Mouse (Mus musculus): ENCODE measurements at regions not wholly inside any gene's neighbourhood (a gene's known extent, or its start where the extent isn't known, plus 50 kb on each side); places are given as distances from the start of the nearest gene placed in this dataset.

DNA sequence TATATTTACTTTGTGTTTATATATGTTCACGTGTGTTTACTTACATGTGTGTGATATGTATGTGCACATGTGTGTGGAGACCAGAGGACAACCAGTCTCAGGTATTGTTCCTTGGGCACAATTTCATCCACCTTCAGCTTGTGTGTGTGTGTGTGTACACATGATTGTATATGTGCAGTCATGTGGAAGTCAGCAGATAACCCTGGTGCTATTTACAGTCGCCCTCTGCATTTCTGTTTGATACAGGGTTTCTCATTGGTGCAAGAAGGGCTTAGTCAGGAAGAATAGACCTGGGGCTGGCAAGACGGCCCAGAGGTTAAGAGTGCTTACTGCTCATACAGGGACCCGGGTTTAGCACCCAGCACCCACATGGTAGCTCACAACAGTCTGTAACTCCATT lies 88.5 kb upstream of the Pgrmc2 start:
- WGBS, result 89% methylated on average over 4 of the region's 4 CpGs
- H3K27me3 ChIP-seq (ENCODE audit: insufficient read depth, low read length), result no peaks in the 10 kb centered on the region
- TF ChIP-seq CTCF (IDR thresholded peaks at IDR 0.05; ENCODE audit: low read depth), result no peak
- ATAC-seq (replicated peaks; ENCODE audit: low FRiP score, low read depth) (no peak), DNase-seq (ENCODE audit: low spot score) (no peak)
- H3K36me3 ChIP-seq (ENCODE audit: insufficient read depth, low read length), result no peaks in the 10 kb centered on the region
- no peak overlapping the region for H3K4me2 ChIP-seq (ENCODE audit: low read length)
- no peak overlapping the region for H3K9ac ChIP-seq (ENCODE audit: low read depth, low read length)
- no peaks in the 10 kb centered on the region for H3K9me3 ChIP-seq (replicated peaks; ENCODE audit: low read length)
- H3K4me1 ChIP-seq (replicated peaks; ENCODE audit: insufficient read depth, low read length), result 0 out of 2 replicates have a peak, but pooled peaks cover 5% of the 10 kb centered on the region
- no peak overlapping the region for H3K4me3 ChIP-seq (replicated peaks; ENCODE audit: low read depth, low read length)
- no peak overlapping the region for H3K27ac ChIP-seq

DNA sequence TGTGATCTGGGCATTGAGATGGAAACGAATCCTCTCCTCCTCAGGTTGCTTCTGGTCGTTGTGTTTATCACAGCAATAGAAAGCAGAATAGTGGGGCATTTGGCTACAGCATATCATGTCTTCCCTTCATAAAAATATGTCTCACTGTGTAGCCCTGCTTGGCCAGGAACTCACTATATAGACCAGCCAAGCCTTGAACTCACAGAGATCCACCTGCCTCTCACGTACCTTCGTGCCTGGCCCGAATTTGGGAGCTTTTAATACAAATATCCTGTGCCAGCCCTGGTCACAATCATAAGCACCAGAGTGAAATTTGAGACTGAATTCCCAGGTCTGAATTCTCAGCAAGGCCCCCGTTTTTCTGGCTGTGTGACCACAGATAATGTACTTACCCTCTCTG lies 87.7 kb upstream of the Pgrmc2 start:
- ATAC-seq (replicated peaks; ENCODE audit: low FRiP score, low read depth) (no peak), DNase-seq (ENCODE audit: low spot score) (no peak)
- Histone ChIP-seq H3K9ac (ENCODE audit: low read depth, low read length) (no peak overlapping the region), H3K36me3 (ENCODE audit: insufficient read depth, low read length) (no peaks in the 10 kb centered on the region), H3K27me3 (ENCODE audit: insufficient read depth, low read length) (no peaks in the 10 kb centered on the region), H3K4me1 (replicated peaks; ENCODE audit: insufficient read depth, low read length) (0 out of 2 replicates have a peak, but pooled peaks cover 5% of the 10 kb centered on the region), H3K9me3 (replicated peaks; ENCODE audit: low read length) (no peaks in the 10 kb centered on the region), H3K4me3 (replicated peaks; ENCODE audit: low read depth, low read length) (no peak overlapping the region), H3K27ac (no peak overlapping the region), H3K4me2 (ENCODE audit: low read length) (no peak overlapping the region)
- 65% methylated on average over 6 of the region's 6 CpGs for WGBS
- no peak for TF ChIP-seq CTCF (IDR thresholded peaks at IDR 0.05; ENCODE audit: low read depth)

DNA sequence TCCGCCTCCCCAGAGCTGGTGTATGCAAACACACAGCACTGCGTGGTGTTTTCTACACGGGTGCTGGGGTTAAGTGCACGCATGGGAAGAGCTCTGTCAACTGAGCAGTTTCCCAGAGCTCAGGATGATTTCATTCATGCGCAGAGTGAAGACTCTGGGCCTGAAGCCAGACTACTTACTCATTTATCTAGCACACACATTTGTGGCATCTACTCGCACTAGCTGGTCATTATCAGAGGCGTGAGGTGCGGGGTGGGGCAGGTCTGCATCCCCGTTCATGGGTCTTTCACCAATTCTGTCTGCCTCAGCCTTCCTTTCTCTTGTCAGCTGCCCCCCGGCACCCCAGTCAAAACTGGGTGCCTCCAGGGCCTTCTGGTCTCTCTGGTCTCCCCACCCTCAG lies 86.6 kb upstream of the Pgrmc2 start:
- ATAC-seq (replicated peaks; ENCODE audit: low FRiP score, low read depth), result no peak
- H3K27me3 ChIP-seq (ENCODE audit: insufficient read depth, low read length), result no peaks in the 10 kb centered on the region
- DNase-seq (ENCODE audit: low spot score), result no peak
- H3K4me1 ChIP-seq (replicated peaks; ENCODE audit: insufficient read depth, low read length), result 0 out of 2 replicates have a peak, but pooled peaks cover 5% of the 10 kb centered on the region
- no peak overlapping the region for H3K27ac ChIP-seq
- H3K9me3 ChIP-seq (replicated peaks; ENCODE audit: low read length), result no peaks in the 10 kb centered on the region
- no peaks in the 10 kb centered on the region for H3K36me3 ChIP-seq (ENCODE audit: insufficient read depth, low read length)
- no peak overlapping the region for H3K4me2 ChIP-seq (ENCODE audit: low read length)
- no peak for TF ChIP-seq CTCF (IDR thresholded peaks at IDR 0.05; ENCODE audit: low read depth)
- H3K9ac ChIP-seq (ENCODE audit: low read depth, low read length), result no peak overlapping the region
- no peak overlapping the region for H3K4me3 ChIP-seq (replicated peaks; ENCODE audit: low read depth, low read length)
- WGBS, result 81% methylated on average over 10 of the region's 10 CpGs

DNA sequence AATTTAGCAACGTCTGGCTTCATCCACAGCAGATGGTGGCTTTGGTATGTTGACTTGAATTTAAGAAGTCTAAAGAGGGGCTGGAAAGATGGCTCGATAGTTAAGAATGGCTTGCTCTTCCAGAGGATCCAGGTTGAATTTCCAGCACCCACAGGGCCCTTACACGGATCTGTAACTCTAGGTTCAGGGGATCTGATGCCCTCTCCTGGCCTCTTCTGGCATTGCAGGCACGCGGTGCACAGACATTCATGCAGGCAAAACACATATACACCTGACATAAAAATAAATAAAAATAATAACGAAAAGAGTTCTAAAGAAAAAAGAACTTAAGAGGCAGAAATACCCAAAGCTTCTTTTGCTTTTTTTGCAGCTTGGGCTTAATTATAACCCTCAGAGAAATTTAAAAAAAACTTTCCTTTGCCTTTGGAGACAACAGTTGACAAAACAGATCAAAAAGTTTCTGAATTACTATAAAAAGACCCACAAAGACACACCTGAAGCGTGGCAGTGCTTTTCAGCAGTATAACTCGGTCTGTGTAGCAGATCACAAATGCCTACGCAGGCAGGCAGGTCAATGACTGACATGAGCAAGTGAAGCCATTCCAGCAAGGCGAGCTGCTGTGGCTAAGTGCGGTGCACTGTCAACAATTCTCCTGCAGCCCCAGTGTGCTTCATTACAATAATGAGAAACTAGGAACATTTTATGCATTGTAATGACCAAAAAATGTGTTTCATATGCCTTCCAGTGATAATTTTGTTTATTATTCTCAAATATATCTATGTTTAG lies 85.5 kb upstream of the Pgrmc2 start:
- H3K4me1 ChIP-seq (replicated peaks; ENCODE audit: insufficient read depth, low read length), result 0 out of 2 replicates have a peak, but pooled peaks cover 5% of the 10 kb centered on the region
- H3K36me3 ChIP-seq (ENCODE audit: insufficient read depth, low read length), result no peaks in the 10 kb centered on the region
- H3K9me3 ChIP-seq (replicated peaks; ENCODE audit: low read length), result no peaks in the 10 kb centered on the region
- no peak overlapping the region for H3K4me3 ChIP-seq (replicated peaks; ENCODE audit: low read depth, low read length)
- TF ChIP-seq CTCF (IDR thresholded peaks at IDR 0.05; ENCODE audit: low read depth), result peak; percentile 41
- no peak overlapping the region for H3K9ac ChIP-seq (ENCODE audit: low read depth, low read length)
- DNase-seq (ENCODE audit: low spot score), result no peak
- H3K27ac ChIP-seq, result no peak overlapping the region
- ATAC-seq (replicated peaks; ENCODE audit: low FRiP score, low read depth), result no peak
- no peaks in the 10 kb centered on the region for H3K27me3 ChIP-seq (ENCODE audit: insufficient read depth, low read length)
- 87% methylated on average over 11 of the region's 11 CpGs for WGBS
- H3K4me2 ChIP-seq (ENCODE audit: low read length), result no peak overlapping the region

GRCm38 (mm10) chr3:41167476-41167875 lies 84.6 kb upstream of the Pgrmc2 start:
- DNase-seq (ENCODE audit: low spot score) (no peak), ATAC-seq (replicated peaks; ENCODE audit: low FRiP score, low read depth) (no peak)
- WGBS, result 94% methylated on average over 3 of the region's 3 CpGs

DNA sequence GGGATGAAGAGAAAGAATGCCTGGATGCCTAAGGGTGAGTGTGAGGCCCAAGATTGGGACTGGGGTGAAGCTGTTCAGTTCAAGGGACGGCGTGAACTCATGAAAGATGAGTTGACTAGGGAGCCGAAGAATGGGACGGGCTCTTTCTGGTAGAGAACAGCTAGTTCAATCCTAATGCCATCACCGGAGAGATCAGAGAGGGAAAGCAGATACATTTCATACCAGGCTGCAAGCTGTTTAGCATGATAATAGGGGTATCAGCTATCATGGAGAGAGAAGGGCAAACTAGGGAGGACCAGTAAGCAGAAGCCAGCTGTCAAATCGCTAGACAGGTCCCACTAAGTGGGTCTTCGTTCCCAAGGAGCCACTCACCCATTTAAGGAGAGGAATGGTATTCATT lies 81.9 kb upstream of the Pgrmc2 start:
- DNase-seq (ENCODE audit: low spot score) (no peak), ATAC-seq (replicated peaks; ENCODE audit: low FRiP score, low read depth) (no peak)
- Histone ChIP-seq H3K4me3 (replicated peaks; ENCODE audit: low read depth, low read length) (no peak overlapping the region), H3K27ac (no peak overlapping the region), H3K36me3 (ENCODE audit: insufficient read depth, low read length) (no peaks in the 10 kb centered on the region), H3K4me2 (ENCODE audit: low read length) (no peak overlapping the region), H3K9me3 (replicated peaks; ENCODE audit: low read length) (no peaks in the 10 kb centered on the region), H3K27me3 (ENCODE audit: insufficient read depth, low read length) (no peaks in the 10 kb centered on the region), H3K4me1 (replicated peaks; ENCODE audit: insufficient read depth, low read length) (no peaks in the 10 kb centered on the region), H3K9ac (ENCODE audit: low read depth, low read length) (no peak overlapping the region)
- TF ChIP-seq CTCF (IDR thresholded peaks at IDR 0.05; ENCODE audit: low read depth), result no peak
- WGBS, result 71% methylated on average over 7 of the region's 7 CpGs

More at GRCm38 (mm10) chr3:41167476-41167875, 84.6 kb upstream of the Pgrmc2 start:
- no peak overlapping the region for H3K4me3 ChIP-seq (replicated peaks; ENCODE audit: low read depth, low read length)
- H3K4me1 ChIP-seq (replicated peaks; ENCODE audit: insufficient read depth, low read length), result no peaks in the 10 kb centered on the region
- no peaks in the 10 kb centered on the region for H3K27me3 ChIP-seq (ENCODE audit: insufficient read depth, low read length)
- TF ChIP-seq CTCF (IDR thresholded peaks at IDR 0.05; ENCODE audit: low read depth), result no peak
- no peak overlapping the region for H3K27ac ChIP-seq
- no peaks in the 10 kb centered on the region for H3K36me3 ChIP-seq (ENCODE audit: insufficient read depth, low read length)
- no peak overlapping the region for H3K9ac ChIP-seq (ENCODE audit: low read depth, low read length)
- H3K9me3 ChIP-seq (replicated peaks; ENCODE audit: low read length), result no peaks in the 10 kb centered on the region
- H3K4me2 ChIP-seq (ENCODE audit: low read length), result no peak overlapping the region
